Mouse (Mus musculus) midbrain, embryonic 11.5 days (tissue): ENCODE data around the gene Xpa. TPM values are rescaled to one million over a fixed set of nuclear protein-coding genes. Genes with fewer than 3 reads are reported as not detected.

Source experiments
- ATAC-seq: fragments of 200-750 bp; cut with Nextera tagmentation; 2 replicates; pipeline ENCODE4 v1.8.0; 2017; ENCODE audit warnings: moderate TSS enrichment, moderate library complexity; ENCODE audit not compliant: low FRiP score
- DNase-seq: peaks from one replicate; pipeline ENCODE4 v3.0.0; 2015; ENCODE audit warnings: low spot score; ENCODE audit errors: missing footprints
- H3K27ac ChIP-seq: fragments of 300-500 bp; sonication (generic); 2 replicates; pipeline ENCODE4 v1.5.1; 2014; ENCODE audit warnings: low read depth, low read length
- H3K27me3 ChIP-seq: fragments of 300-500 bp; sonication (generic); 2 replicates; pipeline ENCODE4 v1.6.1; 2014; ENCODE audit warnings: mild to moderate bottlenecking, low read length, moderate library complexity, mixed read lengths; ENCODE audit not compliant: control insufficient read depth, insufficient read depth
- H3K36me3 ChIP-seq: fragments of 300-500 bp; sonication (generic); 2 replicates; pipeline ENCODE4 v1.6.1; 2014; ENCODE audit warnings: mild to moderate bottlenecking, low read length, moderate library complexity, mixed read lengths; ENCODE audit not compliant: control insufficient read depth, insufficient read depth
- H3K4me1 ChIP-seq: fragments of 300-500 bp; sonication (generic); 2 replicates; pipeline ENCODE4 v1.6.1; 2014; ENCODE audit warnings: low read length; ENCODE audit not compliant: control insufficient read depth, insufficient read depth
- H3K4me2 ChIP-seq: fragments of 300-500 bp; sonication (generic); 2 replicates; pipeline ENCODE4 v1.6.1; 2014; ENCODE audit warnings: mild to moderate bottlenecking, moderate library complexity
- H3K4me3 ChIP-seq: fragments of 300-500 bp; sonication (generic); 2 replicates; pipeline ENCODE4 v1.5.1; 2014; ENCODE audit warnings: low read depth, low read length
- H3K9ac ChIP-seq: fragments of 300-500 bp; sonication (generic); 2 replicates; pipeline ENCODE4 v1.6.1; 2014; ENCODE audit warnings: low read length
- H3K9me3 ChIP-seq: fragments of 300-500 bp; sonication (generic); 2 replicates; pipeline ENCODE4 v1.6.1; 2016; ENCODE audit warnings: low read length; ENCODE audit not compliant: control insufficient read depth
- WGBS: fragments of 180-500 bp; shearing (Covaris S2); extraction: QIAGEN DNeasy Blood & Tissue Kit; methylation state at CpG from one replicate; pipeline ENCODE4 v1.1.7; 2014; 5-methylcytosine and 5-hydroxymethylcytosine counted together
- polyA plus RNA-seq: library from polyadenylated mRNA; unstranded; fragments of >200 nt; fragmentation: Nextera tagmentation; extraction: Ambion mirVana; gene quantifications from 2 replicates; pipeline ENCODE4 v1.2.1, GENCODE M21; 2014

Gene Xpa
- polyA plus RNA-seq: 26.1 and 26.9 TPM in 2 replicates

DNA sequence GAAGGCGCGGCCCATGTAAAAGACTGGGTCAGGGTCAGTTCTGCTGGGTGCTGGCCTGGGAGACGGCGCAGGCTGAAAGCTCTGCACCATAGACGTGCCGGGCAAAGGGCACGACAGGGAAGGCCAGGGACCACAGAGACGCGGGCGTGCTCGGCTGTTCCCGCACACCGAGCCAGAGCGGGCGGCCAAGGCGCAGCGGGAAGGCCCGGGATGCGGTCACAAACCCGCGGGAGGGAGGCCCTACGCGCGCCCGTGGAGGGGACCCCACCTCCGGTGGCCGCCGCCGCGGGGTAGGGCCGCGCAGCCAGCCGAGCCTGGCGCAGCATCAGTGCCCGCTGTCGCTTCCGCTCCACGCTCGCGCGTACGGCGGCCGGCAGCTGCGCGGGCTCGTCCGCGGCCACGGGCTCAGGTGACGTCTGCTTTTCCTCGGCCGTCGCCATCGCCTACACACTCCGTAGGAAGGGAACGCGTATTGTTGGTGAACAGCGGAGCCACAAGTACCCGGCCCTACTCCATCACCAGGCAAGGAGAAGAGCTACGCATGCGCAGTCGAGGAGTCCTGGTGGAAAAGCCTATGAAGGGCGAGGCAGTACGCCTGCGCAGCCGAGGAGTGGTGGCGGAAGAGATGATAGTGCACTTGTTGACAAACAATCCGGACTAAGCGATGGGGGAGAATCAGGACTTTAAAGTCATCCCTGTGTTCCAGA, at the start of gene Xpa:
Gene Xpa (minus strand): TSS at position 531 of the 707 bp plus-strand sequence.
- peak; percentile 95 for ATAC-seq
- WGBS: under 1% methylated on average over 64 of the region's 70 CpGs
- H3K27me3 ChIP-seq: no peaks in the 10 kb centered on the region

DNA sequence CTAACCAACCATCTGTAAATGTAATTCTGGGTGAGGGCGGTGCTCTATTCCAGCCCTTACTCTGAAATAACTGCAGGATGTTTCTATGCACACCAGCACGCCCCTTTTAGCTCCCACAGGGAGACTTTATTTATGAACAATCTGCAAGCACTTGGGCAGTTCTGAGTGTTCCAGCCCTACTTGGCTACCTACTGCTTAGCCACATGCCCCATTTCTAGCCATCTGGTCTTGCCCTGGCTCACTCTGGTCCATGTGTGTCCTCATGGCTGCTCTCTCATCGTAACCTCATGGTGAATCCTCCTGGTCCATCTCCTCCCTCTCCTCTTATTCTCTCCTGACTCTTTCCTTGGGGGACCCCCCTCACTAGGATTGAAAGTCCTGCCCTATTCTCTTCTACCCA, 39.8 kb upstream of the Xpa start:
- H3K9me3 ChIP-seq: no peaks in the 10 kb centered on the region
- no peaks in the 10 kb centered on the region for H3K4me1 ChIP-seq
- no peaks in the 10 kb centered on the region for H3K27me3 ChIP-seq
- WGBS: 82% methylated on average over 3 of the region's 3 CpGs
- no peak overlapping the region for H3K9ac ChIP-seq
- H3K27ac ChIP-seq: no peak overlapping the region
- no peak overlapping the region for H3K4me3 ChIP-seq
- H3K4me2 ChIP-seq: no peak overlapping the region
- H3K36me3 ChIP-seq: no peaks in the 10 kb centered on the region
- no peak for ATAC-seq
- no peak for DNase-seq

More for the DNA sequence above, at the start of gene Xpa:
- Histone ChIP-seq H3K36me3 (0 out of 2 replicates have a peak, but pooled peaks cover 3% of the 10 kb centered on the region), H3K4me1 (no peaks in the 10 kb centered on the region), H3K4me2 (peak within 1 kb of the TSS; percentile 78), H3K9me3 (no peaks in the 10 kb centered on the region), H3K27ac (peak within 1 kb of the TSS; percentile 82), H3K9ac (peak within 1 kb of the TSS; percentile 79), H3K4me3 (peak within 1 kb of the TSS; percentile 63)
- peak; percentile 99 for DNase-seq

DNA sequence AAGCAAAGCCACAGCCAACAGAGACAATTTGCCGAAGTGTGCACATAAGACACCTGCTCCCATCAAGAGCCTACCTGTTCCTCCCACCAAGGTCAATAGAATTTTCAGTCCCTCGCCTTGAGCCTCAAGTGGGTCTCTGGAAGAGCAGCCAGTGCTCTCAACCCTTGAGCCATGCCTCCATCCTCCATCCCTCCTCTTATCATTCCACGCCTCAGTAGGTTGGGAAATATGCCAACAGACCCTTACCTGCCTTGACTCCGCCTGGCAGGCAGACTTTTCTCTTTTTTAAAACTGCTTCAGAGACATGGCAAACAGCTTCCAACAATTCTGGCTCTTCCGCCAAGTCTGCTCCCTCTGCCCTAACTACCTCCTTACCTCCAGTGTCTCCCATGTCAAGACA, 38.6 kb upstream of the Xpa start:
- Histone ChIP-seq H3K4me2 (no peak overlapping the region), H3K27ac (no peak overlapping the region), H3K4me3 (no peak overlapping the region), H3K4me1 (no peaks in the 10 kb centered on the region), H3K27me3 (no peaks in the 10 kb centered on the region), H3K36me3 (no peaks in the 10 kb centered on the region), H3K9ac (no peak overlapping the region), H3K9me3 (no peaks in the 10 kb centered on the region)
- 94% methylated on average over 5 of the region's 5 CpGs for WGBS
- ATAC-seq (no peak), DNase-seq (no peak)

DNA sequence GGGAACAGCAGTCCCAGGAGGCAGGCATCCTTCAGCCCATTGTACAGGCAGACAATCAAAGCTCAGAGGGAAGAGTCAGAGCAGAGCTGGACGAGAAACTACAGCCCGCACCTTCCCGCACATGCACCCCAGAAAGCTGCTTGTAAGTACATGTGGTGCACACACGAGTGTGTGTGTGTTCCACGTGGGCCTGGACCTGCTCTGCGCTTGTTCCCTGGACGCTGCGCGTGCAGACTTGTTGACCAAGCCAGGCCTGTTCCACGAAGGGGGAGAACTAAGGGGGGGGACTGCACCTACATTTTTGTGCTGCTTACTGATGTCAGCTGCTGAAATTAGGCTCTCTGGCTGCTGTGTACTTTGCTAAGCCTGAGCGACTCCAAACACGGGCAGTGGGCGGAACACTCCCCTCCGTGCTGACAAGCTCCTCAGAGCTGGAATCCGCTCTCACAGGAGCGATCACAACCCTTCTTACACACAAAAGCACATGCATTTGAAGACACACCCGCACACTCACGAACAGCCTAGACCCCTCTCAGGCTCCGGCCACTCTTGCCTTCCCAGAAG, 30.9 kb upstream of the Xpa start:
- 0 out of 2 replicates have a peak overlapping the region, but pooled peaks have one; percentile 8 for H3K4me2 ChIP-seq
- DNase-seq (peak; percentile 86), ATAC-seq (no peak; the same call in 1 of the 2 replicates)
- no peaks in the 10 kb centered on the region for H3K27me3 ChIP-seq
- no peaks in the 10 kb centered on the region for H3K4me1 ChIP-seq
- H3K36me3 ChIP-seq: no peaks in the 10 kb centered on the region
- H3K9me3 ChIP-seq: no peaks in the 10 kb centered on the region
- no peak overlapping the region for H3K9ac ChIP-seq
- no peak overlapping the region for H3K4me3 ChIP-seq
- no peak overlapping the region for H3K27ac ChIP-seq
- WGBS: 38% methylated on average over 19 of the region's 19 CpGs

DNA sequence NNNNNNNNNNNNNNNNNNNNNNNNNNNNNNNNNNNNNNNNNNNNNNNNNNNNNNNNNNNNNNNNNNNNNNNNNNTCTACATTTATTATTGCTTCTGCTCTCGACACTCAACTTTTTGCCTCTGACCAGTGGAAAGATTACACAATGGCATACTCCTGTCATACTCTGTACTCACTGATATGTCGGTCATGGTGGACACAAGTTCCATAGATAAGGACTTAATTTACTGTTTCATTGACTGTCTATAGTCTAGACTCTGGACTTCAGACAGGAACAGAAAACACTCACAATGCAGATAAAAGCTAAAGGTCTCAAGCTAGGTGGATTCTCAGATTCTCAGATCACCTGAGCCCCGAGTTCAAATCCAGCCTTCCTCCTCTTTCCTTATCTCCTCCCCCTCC, 25.0 kb upstream of the Xpa start:
- no peak overlapping the region for H3K4me2 ChIP-seq
- H3K4me3 ChIP-seq: no peak overlapping the region
- 90% methylated on average over 3 of the region's 3 CpGs for WGBS
- H3K4me1 ChIP-seq: no peaks in the 10 kb centered on the region
- ATAC-seq (no peak), DNase-seq (no peak)
- H3K9me3 ChIP-seq: no peaks in the 10 kb centered on the region
- no peaks in the 10 kb centered on the region for H3K27me3 ChIP-seq
- H3K9ac ChIP-seq: no peak overlapping the region
- H3K36me3 ChIP-seq: no peaks in the 10 kb centered on the region
- no peak overlapping the region for H3K27ac ChIP-seq

GRCm38 (mm10) chr4:46202562-46203126, 6.5 kb upstream of the Xpa start:
- peaks cover 6% of the 10 kb centered on the region; the same call in 1 of the 2 replicates for H3K27me3 ChIP-seq
- peak; percentile 62; the same call in 1 of the 2 replicates for ATAC-seq

DNA sequence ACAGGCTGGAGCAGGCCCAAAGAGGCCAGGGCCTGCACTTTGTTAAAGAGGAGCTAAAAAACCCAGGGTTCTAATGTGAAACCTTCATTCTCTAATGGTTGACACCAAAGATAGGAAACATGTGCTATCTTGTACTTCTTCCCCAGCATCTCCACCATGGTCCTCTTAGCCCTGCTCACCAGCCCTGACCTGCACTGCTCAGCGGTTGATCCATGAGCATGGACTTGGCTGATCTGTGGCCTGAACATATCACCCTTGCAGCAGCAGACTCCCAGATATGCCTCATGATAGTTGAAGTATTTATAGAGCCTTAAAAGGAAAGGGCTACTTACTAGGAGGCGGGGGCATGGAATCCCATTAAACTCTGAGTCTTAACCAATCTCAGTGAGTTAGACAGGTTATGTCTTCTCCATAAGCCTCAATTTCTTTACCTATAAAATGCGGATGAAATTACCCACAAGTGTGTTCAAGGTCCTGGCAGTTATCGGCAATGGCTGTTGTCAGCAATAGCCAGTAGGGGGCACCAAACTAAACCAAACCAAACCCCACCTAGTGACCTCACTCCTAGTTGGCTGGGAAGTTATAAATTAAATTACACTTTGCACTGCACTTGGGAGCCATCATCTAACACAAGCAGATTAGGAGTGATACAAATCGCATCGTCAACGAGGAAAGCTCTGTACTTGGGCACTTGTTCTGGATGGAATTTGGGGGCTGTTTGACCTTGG, 5.9 kb upstream of the Xpa start:
- ATAC-seq: peak; percentile 61; the same call in 1 of the 2 replicates
- Histone ChIP-seq H3K27me3 (peaks cover 6% of the 10 kb centered on the region; the same call in 1 of the 2 replicates), H3K36me3 (no peaks in the 10 kb centered on the region), H3K9ac (peak overlapping the region; percentile 42), H3K27ac (no peak overlapping the region), H3K4me3 (peak overlapping the region; percentile 6), H3K4me2 (peak overlapping the region; percentile 37), H3K9me3 (no peaks in the 10 kb centered on the region), H3K4me1 (peaks cover 5% of the 10 kb centered on the region; the same call in 1 of the 2 replicates)
- DNase-seq: peak; percentile 98
- WGBS: 11% methylated on average over 7 of the region's 7 CpGs

More at GRCm38 (mm10) chr4:46202562-46203126, 6.5 kb upstream of the Xpa start:
- Histone ChIP-seq H3K9ac (peak overlapping the region; percentile 42), H3K4me2 (peak overlapping the region; percentile 37), H3K4me3 (peak overlapping the region; percentile 6), H3K36me3 (no peaks in the 10 kb centered on the region), H3K9me3 (no peaks in the 10 kb centered on the region), H3K27ac (no peak overlapping the region), H3K4me1 (peaks cover 5% of the 10 kb centered on the region; the same call in 1 of the 2 replicates)
- DNase-seq: peak; percentile 93
- 4% methylated on average over 23 of the region's 23 CpGs for WGBS

DNA sequence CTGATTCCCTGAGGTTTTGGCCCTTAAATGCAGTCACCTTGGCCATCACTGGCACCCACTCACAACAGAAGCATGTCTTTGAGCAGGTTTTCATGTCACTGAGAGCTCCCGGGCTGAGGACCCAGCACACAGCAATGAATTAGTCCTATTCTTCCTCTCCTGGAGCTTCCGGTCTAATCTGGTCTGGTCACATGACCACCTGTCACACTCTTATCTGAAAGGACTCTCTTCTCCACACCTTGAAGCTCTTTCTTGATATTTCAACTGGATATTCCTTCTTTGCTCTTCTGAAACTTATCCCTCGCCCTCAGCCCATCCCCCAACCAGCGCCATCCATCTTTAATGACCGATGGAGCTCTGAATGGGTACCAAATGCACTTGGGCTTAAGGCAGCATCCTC, 2.0 kb upstream of the Xpa start:
- H3K27me3 ChIP-seq: no peaks in the 10 kb centered on the region; the same call in 1 of the 2 replicates
- no peak overlapping the region for H3K27ac ChIP-seq
- no peak overlapping the region for H3K4me3 ChIP-seq
- DNase-seq (no peak), ATAC-seq (no peak)
- H3K9ac ChIP-seq: no peak overlapping the region
- no peaks in the 10 kb centered on the region for H3K36me3 ChIP-seq
- H3K4me2 ChIP-seq: no peak overlapping the region
- H3K4me1 ChIP-seq: peaks cover 5% of the 10 kb centered on the region; the same call in 1 of the 2 replicates
- H3K9me3 ChIP-seq: no peaks in the 10 kb centered on the region
- WGBS: 77% methylated on average over 5 of the region's 5 CpGs
